Mouse (Mus musculus) lung, embryonic 16.5 days (tissue): ENCODE results near the gene Foxe1. TPM values are rescaled to one million over a fixed set of nuclear protein-coding genes. Genes with fewer than 3 reads are reported as not detected.

Experiments used
- ATAC-seq: fragments of 200-750 bp; cut with Nextera tagmentation; 2 replicates; pipeline ENCODE4 v1.8.0; 2017; ENCODE audit warnings: low read depth, mild to moderate bottlenecking, moderate library complexity
- H3K27ac ChIP-seq: fragments of 300-500 bp; sonication (generic); 2 replicates; pipeline ENCODE4 v1.5.1; 2014; ENCODE audit warnings: mild to moderate bottlenecking, control low read depth, low read length
- H3K27me3 ChIP-seq: fragments of 300-500 bp; sonication (generic); 2 replicates; pipeline ENCODE4 v1.6.1; 2014; ENCODE audit warnings: low read depth, low read length, mixed read lengths; ENCODE audit not compliant: control insufficient read depth, insufficient read depth
- H3K36me3 ChIP-seq: fragments of 300-500 bp; sonication (generic); 2 replicates; pipeline ENCODE4 v1.6.1; 2014; ENCODE audit warnings: low read length; ENCODE audit not compliant: control insufficient read depth, insufficient read depth
- H3K4me1 ChIP-seq: fragments of 300-500 bp; sonication (generic); replicated peaks from 2 replicates; pipeline ENCODE4 v1.6.1; 2014; ENCODE audit warnings: low read length, mixed read lengths; ENCODE audit not compliant: control insufficient read depth, insufficient read depth
- H3K4me2 ChIP-seq: fragments of 300-500 bp; sonication (generic); 2 replicates; pipeline ENCODE4 v1.6.1; 2014; ENCODE audit warnings: low read depth, low read length, control low read depth
- H3K4me3 ChIP-seq: fragments of 300-500 bp; sonication (generic); 2 replicates; pipeline ENCODE4 v1.5.1; 2014; ENCODE audit warnings: mild to moderate bottlenecking, low read length, control low read depth
- H3K9ac ChIP-seq: fragments of 300-500 bp; sonication (generic); 2 replicates; pipeline ENCODE4 v1.6.1; 2014; ENCODE audit warnings: low read length, control low read depth
- H3K9me3 ChIP-seq: fragments of 300-500 bp; sonication (generic); 2 replicates; pipeline ENCODE4 v1.6.1; 2016; ENCODE audit warnings: low read length; ENCODE audit not compliant: control insufficient read depth
- WGBS: fragments of 180-500 bp; shearing (Covaris S2); extraction: QIAGEN DNeasy Blood & Tissue Kit; methylation state at CpG from one replicate; pipeline ENCODE4 v1.1.7; 2014; 5-methylcytosine and 5-hydroxymethylcytosine counted together
- polyA plus RNA-seq: library from polyadenylated mRNA; unstranded; fragments of >200 nt; fragmentation: Nextera tagmentation; extraction: Ambion mirVana; gene quantifications from 2 replicates; pipeline ENCODE4 v1.2.1, GENCODE M21; 2015

Gene Foxe1
- polyA plus RNA-seq, 1 experiment from 2014 or later: not detected

DNA sequence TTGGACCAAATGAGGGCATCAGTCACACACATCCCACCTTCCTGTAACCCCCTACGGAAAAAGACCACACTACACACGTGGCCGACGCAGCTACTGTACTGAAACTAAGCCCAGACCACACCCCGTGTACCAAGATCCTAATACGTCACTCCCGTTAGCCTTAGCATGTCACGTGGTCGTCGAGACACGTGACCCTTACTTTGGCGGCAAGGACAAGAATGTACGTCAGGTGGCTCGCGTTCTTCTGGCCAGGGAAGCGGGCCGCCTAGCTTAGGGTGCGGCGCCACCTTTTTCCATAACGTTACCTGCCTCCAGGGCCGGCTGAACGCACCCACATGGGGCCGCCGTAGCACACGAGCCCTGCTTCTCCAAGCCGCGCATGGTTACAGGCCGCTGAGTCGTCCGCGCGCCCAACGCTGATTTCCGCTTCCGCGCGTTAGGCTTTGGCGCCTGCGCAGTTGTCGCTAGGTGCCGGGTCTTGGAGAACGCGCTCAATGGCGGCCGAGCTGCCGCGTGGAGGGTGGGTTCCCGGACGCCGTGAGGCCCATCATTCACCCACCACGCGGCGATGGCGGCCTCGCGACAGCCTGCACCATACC, 45.7 kb downstream of the Foxe1 start, which contains the start of gene Trmo:
Trmo (minus strand) TSS at position 425 of the 599 bp plus-strand sequence.
- Histone ChIP-seq H3K36me3 (peaks cover 8% of the 10 kb centered on the region), H3K27me3 (no peaks in the 10 kb centered on the region), H3K9me3 (no peaks in the 10 kb centered on the region), H3K4me3 (peak within 1 kb of the TSS; percentile 83), H3K9ac (peak within 1 kb of the TSS; percentile 96), H3K27ac (peak within 1 kb of the TSS; percentile 87), H3K4me1 (no peaks in the 10 kb centered on the region; the same call in none of the 2 replicates), H3K4me2 (peak within 1 kb of the TSS; percentile 81)
- peak; percentile 97 for ATAC-seq
- under 1% methylated on average over 56 of the region's 56 CpGs for WGBS

DNA sequence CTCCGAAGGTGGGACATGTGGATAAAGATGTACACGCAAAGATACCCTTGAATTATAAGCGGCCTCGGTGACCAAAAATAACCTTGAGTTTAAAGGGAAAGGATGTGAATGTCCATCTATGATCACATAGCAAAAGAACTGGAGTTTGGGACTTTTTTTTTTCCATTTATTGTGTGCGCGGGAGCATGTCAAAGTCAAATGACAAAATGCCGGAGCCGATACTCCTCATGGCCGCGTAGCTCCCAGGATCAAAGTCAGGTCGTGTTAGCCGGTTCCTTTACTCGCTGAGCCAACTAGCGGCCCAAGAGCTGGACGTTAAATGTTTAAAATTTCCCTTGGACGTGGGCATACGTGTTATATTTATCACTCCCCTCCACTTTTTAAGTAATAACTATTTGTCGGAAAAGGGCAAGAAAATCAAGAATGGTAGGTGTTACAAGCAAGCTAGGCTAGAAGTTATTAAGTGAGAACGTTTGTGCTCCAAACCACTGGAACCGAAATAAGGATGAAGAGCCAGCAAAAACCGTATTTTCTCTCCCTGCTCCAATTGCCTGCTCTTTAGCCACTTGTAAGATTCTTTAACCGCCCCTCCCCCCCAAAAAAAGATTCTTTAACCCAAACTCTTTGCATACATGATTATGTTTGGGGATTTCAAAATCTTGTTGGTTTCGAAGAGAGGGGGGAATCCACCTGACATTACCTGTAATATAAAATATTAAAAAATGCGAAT, 46.4 kb downstream of the Foxe1 start:
- Histone ChIP-seq H3K27ac (peak overlapping the region; percentile 87), H3K4me1 (no peaks in the 10 kb centered on the region; the same call in none of the 2 replicates), H3K4me3 (peak overlapping the region; percentile 83), H3K36me3 (peaks cover 5% of the 10 kb centered on the region), H3K4me2 (peak overlapping the region; percentile 81), H3K9me3 (no peaks in the 10 kb centered on the region), H3K27me3 (no peaks in the 10 kb centered on the region), H3K9ac (peak overlapping the region; percentile 96)
- 2% methylated on average over 24 of the region's 24 CpGs for WGBS
- ATAC-seq: no peak

- Histone ChIP-seq H3K4me2 (peak overlapping the region; percentile 81), H3K36me3 (peaks cover 1% of the 10 kb centered on the region), H3K4me3 (peak overlapping the region; percentile 83), H3K4me1 (no peaks in the 10 kb centered on the region; the same call in none of the 2 replicates), H3K9me3 (no peaks in the 10 kb centered on the region), H3K27ac (peak overlapping the region; percentile 87), H3K9ac (peak overlapping the region; percentile 32), H3K27me3 (no peaks in the 10 kb centered on the region)
- WGBS: 22% methylated on average over 9 of the region's 9 CpGs
- ATAC-seq: no peak
Measured at GRCm38 (mm10) chr4:46390390-46390970, 47.1 kb downstream of the Foxe1 start.

GRCm38 (mm10) chr4:46394388-46394787, 51.0 kb downstream of the Foxe1 start:
- H3K9ac ChIP-seq: no peak overlapping the region
- H3K36me3 ChIP-seq: no peaks in the 10 kb centered on the region
- H3K4me1 ChIP-seq: no peaks in the 10 kb centered on the region; the same call in none of the 2 replicates
- no peak overlapping the region for H3K4me2 ChIP-seq
- H3K27ac ChIP-seq: no peak overlapping the region
- H3K9me3 ChIP-seq: no peaks in the 10 kb centered on the region
- 67% methylated on average over 2 of the region's 2 CpGs for WGBS
- no peak overlapping the region for H3K4me3 ChIP-seq
- no peak for ATAC-seq
- H3K27me3 ChIP-seq: no peaks in the 10 kb centered on the region

DNA sequence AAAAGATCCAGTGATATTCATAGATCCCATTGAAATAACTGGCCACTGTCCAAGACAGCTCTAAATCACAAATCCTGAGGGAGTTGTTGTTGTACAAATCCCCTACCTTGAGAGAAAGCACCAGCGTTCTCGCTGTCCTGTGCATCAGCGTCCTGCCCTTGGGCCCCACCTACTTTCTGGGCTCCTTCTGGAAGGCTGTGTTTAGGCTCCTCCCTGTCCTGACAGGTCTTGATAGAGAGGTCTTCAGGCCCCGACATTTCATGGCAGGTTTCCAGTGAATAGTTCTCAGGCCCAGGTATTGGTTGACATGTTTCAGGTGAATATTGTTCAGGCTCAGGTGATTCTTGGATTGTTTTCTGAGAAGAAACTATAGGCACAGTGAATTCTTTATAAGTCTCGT, 52.3 kb downstream of the Foxe1 start:
- Histone ChIP-seq H3K9me3 (0 out of 2 replicates have a peak, but pooled peaks cover 3% of the 10 kb centered on the region), H3K27ac (no peak overlapping the region), H3K27me3 (no peaks in the 10 kb centered on the region), H3K4me2 (no peak overlapping the region), H3K36me3 (no peaks in the 10 kb centered on the region), H3K4me3 (no peak overlapping the region), H3K9ac (no peak overlapping the region), H3K4me1 (no peaks in the 10 kb centered on the region)
- WGBS: 22% methylated on average over 5 of the region's 5 CpGs
- ATAC-seq: peak; percentile 31; the same call in 1 of the 2 replicates

Other genes with a start within 250 kb of the Foxe1 start
- 57.9 and 64.5 TPM in 2 replicates for gene Ncbp1, start 205.0 kb upstream of the Foxe1 start, polyA plus RNA-seq
- 38.9 and 41.4 TPM in 2 replicates for gene Tstd2, start 204.9 kb upstream of the Foxe1 start, polyA plus RNA-seq
- 15.2 and 16.5 TPM in 2 replicates for gene Xpa, start 147.3 kb upstream of the Foxe1 start, polyA plus RNA-seq
- gene Trmo, start 45.8 kb downstream of the Foxe1 start, polyA plus RNA-seq: 10.8 and 12.2 TPM in 2 replicates
- gene Hemgn, start 69.9 kb downstream of the Foxe1 start, polyA plus RNA-seq: 1.1 and 4.3 TPM in 2 replicates
- 213 and 244 TPM in 2 replicates for gene Anp32b, start 107.3 kb downstream of the Foxe1 start, polyA plus RNA-seq
- gene Nans, start 145.6 kb downstream of the Foxe1 start, polyA plus RNA-seq: 75.8 and 77.0 TPM in 2 replicates
- 3.4 and 4.2 TPM in 2 replicates for gene Trim14, start 192.5 kb downstream of the Foxe1 start, polyA plus RNA-seq